Mouse (Mus musculus) stomach, postnatal 0 days (tissue): ENCODE measurements around the gene Pdcl2.

Experiments used
- CTCF ChIP-seq: IDR thresholded peaks from 2 replicates; pipeline ENCODE4 v1.5.1; 2016; ENCODE audit warnings: antibody characterized with exemption, low read depth, mild to moderate bottlenecking, moderate library complexity
- EP300 ChIP-seq: optimal IDR thresholded peaks from 2 replicates; pipeline ENCODE3; 2016; ENCODE audit warnings: antibody characterized with exemption

- no peak for TF ChIP-seq EP300
- TF ChIP-seq CTCF = no peak
Observed at GRCm38 (mm10) chr5:76321249-76322196, 9.4 kb downstream of the Pdcl2 start.
